Mouse (Mus musculus) E14TG2a.4 (cell line): Measurements from ENCODE around the gene Pcdh9.

Experiments
- H3K27me3 ChIP-seq: 2 replicates; pipeline ENCODE4 v1.6.1; 2014; ENCODE audit warnings: low read length, control low read depth; ENCODE audit not compliant: insufficient read depth
- H3K36me3 ChIP-seq: 2 replicates; pipeline ENCODE4 v1.6.1; 2014; ENCODE audit warnings: low read length, control low read depth; ENCODE audit not compliant: insufficient read depth
- H3K4me1 ChIP-seq: replicated peaks from 2 replicates; pipeline ENCODE4 v1.6.1; 2014; ENCODE audit warnings: low read depth, low read length, control low read depth
- H3K4me3 ChIP-seq: replicated peaks from 2 replicates; pipeline ENCODE4 v1.5.1; 2014; ENCODE audit warnings: mild to moderate bottlenecking, low read length
- H3K9me3 ChIP-seq: 2 replicates; pipeline ENCODE4 v1.6.1; 2014; ENCODE audit warnings: low read length, control low read depth
- CTCF ChIP-seq: conservative IDR thresholded peaks from 2 replicates; pipeline ENCODE4 v1.5.1; 2014; ENCODE audit warnings: low read length
- NANOG ChIP-seq: IDR thresholded peaks from 2 replicates; pipeline ENCODE4 v1.6.1; 2014; ENCODE audit warnings: borderline replicate concordance, low read length, mixed read lengths
- POU5F1 ChIP-seq: IDR thresholded peaks from 2 replicates; pipeline ENCODE4 v1.6.1; 2014; ENCODE audit warnings: low read length, borderline replicate concordance

Pcdh9 gene

GRCm38 (mm10) chr14:93350906-93351305 lies 539.6 kb downstream of the Pcdh9 start:
- Histone ChIP-seq H3K27me3 (no peaks in the 10 kb centered on the region), H3K9me3 (no peaks in the 10 kb centered on the region), H3K4me1 (no peaks in the 10 kb centered on the region), H3K36me3 (no peaks in the 10 kb centered on the region), H3K4me3 (no peak overlapping the region)
- TF ChIP-seq POU5F1 (no peak), NANOG (no peak), CTCF (no peak)

- H3K27me3 ChIP-seq, result no peaks in the 10 kb centered on the region
- no peaks in the 10 kb centered on the region for H3K4me1 ChIP-seq
- TF ChIP-seq NANOG (no peak), CTCF (no peak), POU5F1 (no peak)
Measured at GRCm38 (mm10) chr14:93349166-93349565, 541.3 kb downstream of the Pcdh9 start.

GRCm38 (mm10) chr14:93347031-93347430 lies 543.4 kb downstream of the Pcdh9 start:
- H3K9me3 ChIP-seq, result no peaks in the 10 kb centered on the region
- no peaks in the 10 kb centered on the region for H3K36me3 ChIP-seq
- no peaks in the 10 kb centered on the region for H3K27me3 ChIP-seq
- no peak overlapping the region for H3K4me3 ChIP-seq
- TF ChIP-seq CTCF (no peak), NANOG (no peak), POU5F1 (no peak)
- H3K4me1 ChIP-seq, result no peaks in the 10 kb centered on the region

More at GRCm38 (mm10) chr14:93349166-93349565, 541.3 kb downstream of the Pcdh9 start:
- Histone ChIP-seq H3K4me3 (no peak overlapping the region), H3K36me3 (no peaks in the 10 kb centered on the region), H3K9me3 (no peaks in the 10 kb centered on the region)

GRCm38 (mm10) chr14:93342781-93343180 lies 547.7 kb downstream of the Pcdh9 start:
- Histone ChIP-seq H3K36me3 (no peaks in the 10 kb centered on the region), H3K4me1 (no peaks in the 10 kb centered on the region), H3K9me3 (no peaks in the 10 kb centered on the region), H3K4me3 (no peak overlapping the region), H3K27me3 (no peaks in the 10 kb centered on the region)
- TF ChIP-seq CTCF (no peak), NANOG (no peak), POU5F1 (no peak)

GRCm38 (mm10) chr14:93341390-93341789 lies 549.1 kb downstream of the Pcdh9 start:
- Histone ChIP-seq H3K9me3 (no peaks in the 10 kb centered on the region), H3K36me3 (no peaks in the 10 kb centered on the region), H3K4me1 (no peaks in the 10 kb centered on the region), H3K4me3 (no peak overlapping the region), H3K27me3 (no peaks in the 10 kb centered on the region)
- TF ChIP-seq NANOG, result no peak
- TF ChIP-seq CTCF, result no peak
- TF ChIP-seq POU5F1, result no peak

- H3K9me3 ChIP-seq, result no peaks in the 10 kb centered on the region
- H3K27me3 ChIP-seq, result no peaks in the 10 kb centered on the region
- TF ChIP-seq POU5F1 (no peak), CTCF (no peak), NANOG (no peak)
- H3K4me1 ChIP-seq, result no peaks in the 10 kb centered on the region
- H3K36me3 ChIP-seq, result no peaks in the 10 kb centered on the region
- H3K4me3 ChIP-seq, result no peak overlapping the region
Measured at GRCm38 (mm10) chr14:93329247-93329646, 561.2 kb downstream of the Pcdh9 start.

- TF ChIP-seq NANOG (no peak), POU5F1 (no peak), CTCF (peak; percentile 42)
- no peaks in the 10 kb centered on the region for H3K4me1 ChIP-seq
- no peaks in the 10 kb centered on the region for H3K27me3 ChIP-seq
- H3K4me3 ChIP-seq, result no peak overlapping the region
- H3K36me3 ChIP-seq, result no peaks in the 10 kb centered on the region
- H3K9me3 ChIP-seq, result no peaks in the 10 kb centered on the region
Measured at GRCm38 (mm10) chr14:93317393-93317792, 573.1 kb downstream of the Pcdh9 start.

GRCm38 (mm10) chr14:93288361-93288760 lies 602.1 kb downstream of the Pcdh9 start:
- Histone ChIP-seq H3K27me3 (no peaks in the 10 kb centered on the region), H3K4me3 (no peak overlapping the region), H3K4me1 (no peaks in the 10 kb centered on the region), H3K36me3 (no peaks in the 10 kb centered on the region), H3K9me3 (no peaks in the 10 kb centered on the region)
- TF ChIP-seq NANOG (no peak), CTCF (no peak), POU5F1 (no peak)

GRCm38 (mm10) chr14:93287642-93288041 lies 602.8 kb downstream of the Pcdh9 start:
- no peak overlapping the region for H3K4me3 ChIP-seq
- no peak for TF ChIP-seq NANOG
- peak; percentile 74 for TF ChIP-seq CTCF
- no peaks in the 10 kb centered on the region for H3K36me3 ChIP-seq
- no peaks in the 10 kb centered on the region for H3K27me3 ChIP-seq
- H3K9me3 ChIP-seq, result no peaks in the 10 kb centered on the region
- no peaks in the 10 kb centered on the region for H3K4me1 ChIP-seq
